Mouse (Mus musculus) brain, embryonic 14.5 days (tissue): ENCODE measurements at regions not wholly inside any gene's neighbourhood (a gene's known extent, or its start where the extent isn't known, plus 50 kb on each side); places are given as distances from the start of the nearest gene placed in this dataset.

ENCODE experiments used
- CTCF ChIP-seq: fragments of 200-500 bp; IDR thresholded peaks from 2 replicates; pipeline ENCODE4 v1.5.1; 2012; ENCODE audit warnings: inconsistent platforms, mild to moderate bottlenecking, moderate library complexity, borderline replicate concordance; ENCODE audit not compliant: insufficient read depth, insufficient read length; ENCODE audit errors: extremely low read depth
- POLR2A ChIP-seq: fragments of 200-500 bp; IDR thresholded peaks from 2 replicates; pipeline ENCODE4 v1.6.1; 2012; ENCODE audit warnings: mild to moderate bottlenecking, inconsistent platforms, borderline replicate concordance; ENCODE audit not compliant: poor library complexity, insufficient read depth, insufficient read length, severe bottlenecking; ENCODE audit errors: extremely low read depth

- no peak for TF ChIP-seq CTCF
- TF ChIP-seq POLR2A, result no peak
Observed at GRCm38 (mm10) chr9:11426473-11426872, 521.9 kb upstream of the Cntn5 start.
